Mouse (Mus musculus): ENCODE results near the gene Cox6b1.

Cox6b1 gene

DNA sequence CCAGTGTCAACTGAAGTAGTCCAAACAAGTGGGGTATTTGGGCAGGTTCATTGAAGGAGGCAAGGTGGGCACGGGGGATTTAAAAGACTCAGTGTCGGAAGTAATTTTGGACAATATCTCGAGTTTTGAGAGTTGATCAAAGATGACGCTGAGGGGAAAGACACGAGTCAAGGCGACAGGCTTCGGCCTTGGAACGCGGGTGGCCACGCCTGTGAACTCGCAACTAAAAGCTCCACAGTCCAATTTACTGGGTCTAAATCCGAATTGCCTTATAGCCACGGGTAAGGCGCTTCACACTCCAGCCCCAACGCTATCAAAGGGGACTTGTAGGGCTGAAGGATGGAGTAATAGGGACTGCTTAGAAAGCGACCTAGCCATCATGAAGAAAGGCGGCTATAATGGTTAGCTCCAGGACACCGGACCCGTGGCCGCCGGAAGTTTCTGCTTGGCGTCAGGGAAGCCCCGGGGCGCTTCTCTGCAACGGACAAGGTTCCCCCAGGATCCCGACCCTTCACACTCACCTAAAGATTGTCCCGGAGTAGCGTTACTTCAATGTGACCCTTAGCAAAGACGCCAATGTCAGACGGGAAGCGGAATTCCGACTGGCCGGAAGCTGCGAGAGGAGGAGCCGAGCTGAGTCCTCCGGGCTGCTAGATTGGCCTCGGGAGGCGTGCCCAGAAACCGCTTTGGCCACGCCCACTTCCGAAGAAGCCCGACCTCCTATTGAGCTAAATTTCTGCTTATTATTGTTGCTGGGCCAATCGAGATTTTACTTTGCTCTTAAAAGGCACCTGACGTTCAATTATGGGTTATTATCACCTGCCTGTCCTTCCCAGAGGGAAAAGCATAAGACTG, at the start of gene Cox6b1:
Gene Cox6b1 (minus strand): TSS at position 622 of the 855 bp plus-strand sequence.
- peak; percentile 85 for DNase-seq (ENCODE audit: low spot score)

DNA sequence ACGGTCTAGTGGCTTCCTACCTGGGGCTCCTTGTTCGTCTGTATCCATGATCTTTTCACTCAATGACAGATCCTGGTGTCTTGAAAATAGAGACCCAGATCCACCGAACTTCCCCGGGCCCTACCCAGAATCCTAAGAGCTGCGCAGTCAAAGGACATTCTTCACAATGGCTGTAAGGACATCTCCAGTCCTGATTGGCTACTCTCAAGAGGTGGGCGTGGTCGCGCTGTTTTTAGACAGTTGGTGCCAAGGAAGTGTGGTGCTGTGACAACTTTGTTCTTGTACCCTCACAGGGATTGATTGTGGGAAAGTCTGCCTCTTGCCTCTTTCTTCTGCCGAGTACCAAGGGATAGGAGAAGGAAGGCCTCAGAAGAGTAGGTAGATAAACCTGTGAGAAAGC, 45.5 kb upstream of the Cox6b1 start, which contains the start of gene Pmis2:
Gene Pmis2 (minus strand): TSS at position 126 of the 400 bp plus-strand sequence.
- peak; percentile 42 for DNase-seq (ENCODE audit: low spot score)

DNA sequence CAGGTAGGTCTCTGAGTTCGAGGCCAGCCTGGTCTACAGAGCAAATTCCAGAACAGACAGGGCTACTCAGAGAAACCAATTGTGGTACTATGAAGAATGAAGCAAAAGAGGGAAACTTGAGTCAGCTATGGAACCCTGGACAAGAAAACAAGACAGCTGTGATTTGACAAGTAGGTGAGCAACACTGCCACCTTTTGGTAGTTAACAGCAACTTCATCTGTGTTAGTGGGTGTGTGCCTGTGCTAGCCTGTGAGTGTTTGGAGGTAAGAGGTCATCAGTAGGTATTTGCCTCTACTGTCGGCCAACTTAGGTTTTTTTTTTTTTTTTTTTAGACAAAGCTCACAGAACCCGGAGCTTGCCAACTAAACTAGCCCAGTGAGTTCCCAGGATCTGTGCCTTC, 43.3 kb upstream of the Cox6b1 start:
- DNase-seq (ENCODE audit: low spot score), result no peak

DNA sequence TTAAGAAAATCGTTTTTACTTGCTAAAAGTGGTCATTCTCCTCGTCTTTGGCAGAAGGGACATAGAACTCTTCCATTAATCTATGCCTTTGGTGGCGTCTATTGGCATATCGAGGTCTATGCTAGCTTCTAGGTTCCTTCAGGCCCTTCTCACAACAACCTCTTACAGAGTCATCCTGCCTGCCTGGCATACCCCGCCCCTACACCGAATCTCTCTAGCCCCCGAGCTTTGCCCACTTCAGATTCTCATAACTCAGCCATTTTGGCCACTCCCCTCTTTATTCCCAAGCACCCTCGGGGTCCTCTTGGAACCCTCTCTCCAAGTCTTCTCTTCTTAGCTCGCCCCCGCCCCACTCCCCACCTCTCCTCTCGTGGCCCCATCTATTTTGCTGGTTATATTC, 39.4 kb upstream of the Cox6b1 start:
- no peak for DNase-seq (ENCODE audit: low spot score)

DNA sequence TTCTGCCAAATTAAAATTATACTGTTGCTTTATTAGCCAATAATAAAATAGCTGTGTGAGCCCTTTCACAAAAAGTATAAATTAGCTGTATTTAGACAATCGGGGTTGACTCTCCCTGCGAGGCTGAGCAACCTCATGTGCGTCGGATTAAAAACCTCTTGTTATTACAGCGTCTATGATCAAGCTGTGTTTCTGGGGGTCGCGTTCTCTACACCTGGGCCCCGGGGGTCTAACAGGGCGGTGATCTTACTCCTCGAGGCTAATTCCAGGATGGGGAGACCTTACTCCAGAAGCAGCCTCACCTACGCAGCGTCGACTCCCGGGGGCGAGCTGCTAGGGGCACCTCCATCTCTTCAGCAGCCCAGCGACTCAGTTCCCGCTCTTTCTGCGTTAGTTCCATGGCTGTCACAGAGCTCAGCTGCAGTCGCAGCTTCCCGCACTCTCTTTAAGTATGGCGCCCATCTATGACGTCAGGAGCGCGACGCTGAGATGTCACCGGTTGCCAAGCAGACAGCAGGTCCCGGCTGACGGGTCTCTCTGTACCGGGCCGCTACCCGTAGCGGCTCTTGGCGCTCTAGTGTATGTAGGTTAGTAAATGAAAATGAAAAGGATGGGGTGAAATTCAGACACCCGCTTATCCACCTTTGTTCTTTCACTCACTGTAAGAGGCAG, 38.7 kb upstream of the Cox6b1 start, which contains the start of gene Haus5:
Gene Haus5 (minus strand): TSS at position 466 of the 672 bp plus-strand sequence.
- DNase-seq (ENCODE audit: low spot score), result peak; percentile 89

DNA sequence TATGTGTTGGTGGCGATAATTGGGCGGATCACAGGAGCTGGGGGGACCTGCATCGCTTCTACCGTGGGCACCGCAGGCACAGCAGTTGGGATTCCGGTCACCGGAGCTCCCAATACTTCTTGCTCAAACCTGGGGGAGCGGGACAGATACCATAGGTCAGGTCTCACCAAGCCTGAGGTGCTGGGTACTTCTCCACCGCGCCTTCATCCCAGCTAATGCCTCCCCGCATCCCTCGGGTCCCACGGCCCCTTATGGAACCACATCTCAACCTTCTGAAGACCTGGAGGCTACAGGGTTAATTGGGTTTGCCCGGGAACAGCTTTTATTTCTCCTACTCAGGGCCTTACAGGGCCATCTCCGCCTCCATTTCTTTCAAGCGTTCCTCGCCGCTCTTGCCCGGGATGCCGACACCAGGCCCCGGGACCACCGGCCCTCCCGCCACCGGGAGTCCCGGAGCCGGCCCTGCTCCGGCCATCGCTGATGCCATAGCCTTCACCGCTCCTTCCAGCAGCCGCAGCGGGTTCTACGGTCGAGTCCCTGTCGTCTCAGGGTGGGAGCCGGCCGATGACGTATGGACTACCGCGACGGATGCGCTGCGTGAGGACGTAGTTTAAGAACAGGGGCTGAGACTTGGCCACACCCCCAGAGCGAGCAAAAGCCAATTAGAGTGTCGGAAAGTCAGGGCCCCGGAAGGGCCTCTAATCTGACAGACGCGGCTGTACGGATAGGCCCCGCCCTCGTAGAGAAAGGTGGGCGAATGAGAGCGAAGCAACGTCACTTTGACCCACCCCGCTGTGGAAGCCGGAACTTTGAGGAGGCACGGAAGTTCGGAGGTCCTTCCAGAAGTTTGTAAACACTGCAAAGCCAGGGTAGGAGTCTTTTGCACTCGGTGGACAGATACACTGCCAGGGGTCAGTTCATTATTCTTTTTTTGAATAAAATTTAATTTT, 23.9 kb upstream of the Cox6b1 start, which contains the start of gene Rbm42:
Gene Rbm42 (minus strand): TSS at position 727 of the 950 bp plus-strand sequence.
- peak; percentile 99 for DNase-seq (ENCODE audit: low spot score)

DNA sequence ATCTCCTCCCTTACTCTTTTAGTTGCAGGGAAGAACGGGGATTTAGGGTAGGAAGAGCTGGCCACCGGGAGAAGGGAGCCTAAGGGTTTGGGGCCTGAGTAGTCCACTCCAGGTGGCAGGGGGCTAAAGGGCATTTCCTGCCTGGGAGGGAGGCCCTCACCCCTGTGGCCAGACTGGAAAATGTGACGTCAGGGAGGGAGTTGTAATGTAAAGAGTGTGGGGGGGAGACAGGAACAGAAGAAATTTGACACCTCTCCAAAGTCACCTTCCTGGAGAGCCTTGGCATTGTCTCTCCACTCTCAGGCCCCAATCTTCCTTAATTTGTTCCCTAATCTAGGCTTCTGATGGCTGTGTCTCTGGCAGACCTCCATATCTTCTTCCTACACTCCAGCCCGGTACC, 13.1 kb upstream of the Cox6b1 start:
- DNase-seq (ENCODE audit: low spot score), result no peak

DNA sequence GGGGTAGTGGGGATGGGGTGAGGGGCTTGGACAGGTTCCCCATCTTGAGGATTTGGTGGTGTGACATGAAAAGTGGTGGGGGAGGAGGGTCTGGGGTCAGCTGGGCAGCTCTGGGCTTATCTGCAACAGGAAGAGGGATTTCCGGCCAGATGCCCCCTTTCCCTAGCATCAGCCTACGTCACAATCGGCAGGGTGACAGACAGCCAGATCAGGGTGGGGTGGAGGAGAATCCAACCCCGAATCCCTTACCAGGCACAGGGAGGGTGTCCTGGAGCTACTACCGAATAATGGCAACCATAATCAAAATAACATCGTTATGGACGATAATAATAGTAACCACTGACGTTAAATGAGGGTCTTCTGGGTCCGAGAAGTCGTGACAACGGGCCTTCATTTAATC, 10.4 kb upstream of the Cox6b1 start:
- no peak for DNase-seq (ENCODE audit: low spot score)

DNA sequence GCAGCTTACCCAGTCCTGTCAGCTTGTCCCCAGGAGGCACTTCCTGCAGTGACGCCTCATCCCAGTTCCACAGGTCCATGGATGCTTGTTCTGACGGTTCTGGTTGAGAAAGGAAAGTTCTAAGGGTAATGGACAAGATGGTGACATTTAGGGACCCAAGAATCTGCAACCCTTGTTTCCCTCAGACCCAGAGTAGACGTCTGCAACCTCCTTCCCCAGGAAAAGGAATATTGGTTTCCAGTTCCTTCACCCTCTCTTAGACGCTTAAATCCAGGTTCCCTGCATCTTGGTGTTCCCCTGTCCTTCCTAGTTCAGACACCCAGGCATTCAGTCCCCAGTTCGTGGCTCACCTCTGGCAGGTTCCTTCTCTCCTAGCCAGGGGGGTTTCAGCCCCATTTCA, 9.8 kb upstream of the Cox6b1 start, which contains the start of gene Etv2:
Gene Etv2 (minus strand): TSS at position 101 of the 400 bp plus-strand sequence.
- DNase-seq (ENCODE audit: low spot score), result no peak

DNA sequence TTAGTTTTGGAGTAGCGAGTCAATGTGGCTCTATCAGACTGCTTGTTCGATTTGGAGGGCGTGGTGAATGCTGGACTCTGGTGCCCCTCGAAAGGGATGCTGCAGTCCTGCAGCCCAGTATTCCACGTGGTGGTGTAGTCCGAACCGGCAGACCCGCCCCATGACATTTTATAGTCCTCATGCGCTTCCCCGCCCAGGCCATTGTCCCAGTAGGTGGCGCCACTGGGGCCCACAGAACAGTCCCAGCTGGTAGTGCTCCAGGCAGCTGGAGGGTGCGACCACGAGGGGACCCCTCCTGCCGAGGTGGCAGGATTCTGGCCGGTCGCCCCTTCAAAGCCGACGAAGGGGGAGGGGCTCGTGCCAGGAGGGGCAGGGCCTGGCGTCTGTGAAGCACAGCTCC, 8.7 kb upstream of the Cox6b1 start:
- DNase-seq (ENCODE audit: low spot score), result peak; percentile 72

DNA sequence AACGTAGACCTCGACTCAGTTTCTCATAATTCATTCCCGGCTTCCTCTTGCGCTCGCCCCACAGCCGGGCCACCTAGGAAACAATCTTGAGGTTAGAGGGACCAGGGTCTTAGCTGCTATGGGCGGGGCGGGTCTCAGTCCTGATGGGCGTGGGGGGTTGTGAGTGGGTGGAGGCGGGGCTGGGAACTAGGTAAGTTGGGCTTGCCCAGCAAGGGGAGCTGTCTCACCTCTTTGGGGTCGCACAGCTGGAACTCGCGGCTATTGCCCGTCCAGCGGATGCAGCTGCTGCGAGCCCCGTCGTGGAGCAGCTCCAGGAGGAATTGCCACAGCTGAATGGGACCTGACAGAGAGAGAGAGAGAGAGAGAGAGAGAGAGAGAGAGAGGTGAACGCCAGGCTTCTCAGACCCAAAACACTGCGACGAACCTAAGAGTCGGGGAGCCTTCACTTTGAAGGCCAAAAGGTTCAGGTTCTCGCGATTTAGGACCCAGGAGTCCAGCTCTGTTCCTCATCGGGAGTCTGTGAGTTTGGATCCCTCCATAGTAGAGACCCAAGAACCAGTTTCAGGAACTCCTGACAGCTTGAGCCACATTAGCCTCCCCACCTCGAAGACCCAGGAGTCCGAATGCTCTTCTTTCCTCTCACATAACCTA, 7.9 kb upstream of the Cox6b1 start:
- no peak for DNase-seq (ENCODE audit: low spot score)

DNA sequence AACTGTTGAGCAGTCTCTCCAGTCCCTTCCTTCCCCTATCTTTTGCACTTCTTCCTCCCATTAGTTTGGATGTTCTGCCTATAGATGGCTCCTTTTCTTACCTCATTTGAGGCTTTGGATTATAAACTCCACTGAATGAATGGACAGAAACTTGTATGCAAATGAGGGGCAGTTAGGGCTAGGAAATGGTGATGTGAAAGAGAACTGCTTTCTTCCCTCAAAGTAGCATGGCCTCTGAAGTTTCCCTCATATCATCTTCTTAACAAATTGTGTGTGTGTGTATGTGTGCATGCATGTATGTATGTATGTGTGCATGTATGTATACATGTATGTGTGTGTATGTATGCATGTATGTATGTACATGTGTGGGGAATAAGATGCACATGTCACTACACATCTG, 3.1 kb upstream of the Cox6b1 start:
- DNase-seq (ENCODE audit: low spot score), result no peak

DNA sequence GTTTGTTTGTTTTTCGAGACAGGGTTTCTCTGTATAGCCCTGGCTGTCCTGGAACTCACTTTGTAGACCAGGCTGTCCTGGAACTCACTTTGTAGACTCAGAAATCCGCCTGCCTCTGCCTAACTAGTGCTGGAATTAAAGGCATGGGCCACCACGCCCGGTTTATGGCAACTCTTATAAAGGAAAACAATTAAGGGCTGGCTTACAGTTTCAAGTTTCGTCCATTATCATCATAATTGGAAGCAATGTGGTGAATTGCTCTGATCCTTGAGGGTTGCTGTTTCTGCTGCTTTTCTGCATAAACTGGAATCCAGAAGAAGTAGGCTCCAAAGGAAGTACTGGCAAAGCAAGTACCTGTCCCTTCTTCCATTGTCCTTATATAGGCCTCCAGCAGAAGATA, 696 bp upstream of the Cox6b1 start:
- DNase-seq (ENCODE audit: low spot score), result no peak

DNA sequence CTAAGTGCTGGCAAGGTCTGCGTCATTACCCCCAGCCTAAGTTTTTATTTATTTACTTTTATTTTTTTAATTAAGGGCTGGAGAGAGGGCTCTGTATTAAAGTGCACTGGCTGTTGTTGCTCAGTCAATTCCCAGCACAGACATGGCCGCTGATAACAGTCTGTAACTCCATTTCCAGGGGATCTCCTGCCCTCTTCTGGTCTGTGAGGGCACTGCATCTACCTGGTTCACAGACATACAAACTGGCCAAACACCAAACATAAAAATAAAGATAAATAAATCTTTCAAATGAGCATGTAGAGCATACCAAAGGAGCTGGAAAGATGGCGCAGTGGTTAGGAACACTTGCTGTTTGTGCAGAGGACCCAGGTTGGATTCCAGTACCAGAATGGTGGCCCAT, 6.7 kb downstream of the Cox6b1 start:
- DNase-seq (ENCODE audit: low spot score), result no peak

DNA sequence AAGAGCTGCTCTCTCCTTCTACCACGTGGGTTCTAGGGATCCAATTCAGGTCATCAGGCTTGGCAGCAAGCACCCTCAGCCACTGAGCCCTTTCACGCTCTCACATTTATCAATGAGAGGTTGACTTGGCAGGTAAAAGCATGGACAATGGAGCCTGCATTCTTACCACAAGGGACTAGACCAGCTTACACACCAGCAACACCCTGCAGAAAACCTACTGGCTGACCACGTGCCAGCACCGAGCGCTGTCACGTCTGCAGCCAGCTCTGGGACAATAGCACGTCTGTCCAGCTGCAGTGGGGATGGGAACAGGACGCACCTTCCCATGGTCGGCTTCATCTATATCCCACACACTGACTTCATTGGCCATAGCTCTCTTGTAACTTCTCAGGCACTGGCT, 7.3 kb downstream of the Cox6b1 start:
- DNase-seq (ENCODE audit: low spot score), result no peak

DNA sequence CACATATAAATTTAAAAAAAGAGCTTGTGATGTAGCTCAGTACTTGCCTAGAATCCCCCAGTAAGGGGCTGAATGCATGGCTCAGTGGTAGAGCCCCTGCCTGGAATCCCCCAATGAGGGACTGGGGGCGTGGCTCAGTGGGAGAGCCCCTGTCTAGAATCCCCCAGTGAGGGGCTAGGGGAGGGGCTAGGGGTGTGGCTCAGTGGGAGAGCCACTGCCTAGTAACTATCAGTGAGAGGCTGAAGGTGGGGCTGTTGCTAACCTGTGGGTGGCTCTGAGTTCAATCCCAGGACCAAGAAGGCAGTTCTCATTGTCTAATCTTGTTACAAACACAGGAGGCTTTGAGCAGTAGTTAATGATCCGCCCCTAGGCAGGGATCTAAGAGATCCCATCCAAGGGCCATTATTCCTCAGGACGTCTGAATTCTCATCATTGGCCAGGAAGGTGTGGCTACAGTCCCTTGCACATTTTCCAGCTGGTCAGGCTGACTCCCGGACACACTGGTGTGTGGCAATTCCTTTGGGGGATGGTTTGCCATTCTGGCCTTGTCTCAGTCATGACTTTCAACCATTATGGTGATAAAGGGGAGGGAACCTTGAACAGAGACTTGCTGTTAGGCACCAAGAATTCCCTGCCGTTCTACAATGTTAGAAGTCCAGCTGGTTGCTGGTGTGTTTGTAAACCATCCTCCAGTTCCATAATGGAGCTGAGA, 10.7 kb downstream of the Cox6b1 start:
- peak; percentile 48 for DNase-seq (ENCODE audit: low spot score)

DNA sequence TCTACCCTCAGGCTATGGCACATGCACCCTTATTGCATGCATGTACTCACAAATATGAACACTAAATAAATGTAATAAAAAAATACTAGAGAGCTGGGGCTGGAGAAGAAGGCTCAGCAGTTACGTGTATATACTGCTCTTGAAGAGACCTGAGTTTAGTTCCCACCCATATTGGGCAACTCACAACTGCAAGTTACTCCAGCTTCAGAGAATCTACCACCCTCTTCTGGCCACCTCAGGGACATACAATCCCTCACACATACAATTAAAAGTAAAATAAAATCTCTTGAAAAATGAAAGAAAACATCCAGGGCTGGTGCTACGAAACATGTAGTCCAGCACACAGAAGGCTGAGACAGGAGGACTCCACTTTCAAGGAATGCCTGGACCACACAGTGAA, 11.5 kb downstream of the Cox6b1 start:
- no peak for DNase-seq (ENCODE audit: low spot score)

DNA sequence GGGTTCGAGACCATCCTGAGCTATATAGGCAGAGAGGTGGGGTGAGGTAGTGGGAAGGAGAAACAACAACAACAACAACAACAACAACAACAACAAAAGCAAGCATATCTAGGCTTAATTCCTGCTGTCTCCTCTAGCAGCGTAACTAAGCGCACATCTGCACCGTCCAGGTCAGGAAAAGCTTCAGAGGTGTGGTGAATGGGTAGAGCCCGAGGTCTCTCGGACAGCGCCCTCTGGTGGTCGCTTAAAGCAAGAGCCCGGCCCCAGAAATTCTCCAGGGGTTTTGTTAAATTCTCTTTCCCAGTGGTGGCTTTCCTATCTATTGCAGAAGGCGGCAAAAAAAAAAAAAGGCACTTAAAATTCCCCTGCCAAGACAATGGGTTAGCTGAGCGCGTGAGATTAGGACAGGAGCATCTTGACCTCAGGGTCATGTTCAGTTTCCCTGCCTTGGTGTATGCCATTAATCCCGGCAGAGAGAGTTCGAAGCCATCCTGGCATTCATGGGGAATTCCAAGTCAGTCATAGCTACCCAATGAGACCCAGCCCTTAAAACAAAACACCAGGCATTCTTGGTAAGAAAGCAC, 12.3 kb downstream of the Cox6b1 start:
- DNase-seq (ENCODE audit: low spot score), result peak; percentile 64

DNA sequence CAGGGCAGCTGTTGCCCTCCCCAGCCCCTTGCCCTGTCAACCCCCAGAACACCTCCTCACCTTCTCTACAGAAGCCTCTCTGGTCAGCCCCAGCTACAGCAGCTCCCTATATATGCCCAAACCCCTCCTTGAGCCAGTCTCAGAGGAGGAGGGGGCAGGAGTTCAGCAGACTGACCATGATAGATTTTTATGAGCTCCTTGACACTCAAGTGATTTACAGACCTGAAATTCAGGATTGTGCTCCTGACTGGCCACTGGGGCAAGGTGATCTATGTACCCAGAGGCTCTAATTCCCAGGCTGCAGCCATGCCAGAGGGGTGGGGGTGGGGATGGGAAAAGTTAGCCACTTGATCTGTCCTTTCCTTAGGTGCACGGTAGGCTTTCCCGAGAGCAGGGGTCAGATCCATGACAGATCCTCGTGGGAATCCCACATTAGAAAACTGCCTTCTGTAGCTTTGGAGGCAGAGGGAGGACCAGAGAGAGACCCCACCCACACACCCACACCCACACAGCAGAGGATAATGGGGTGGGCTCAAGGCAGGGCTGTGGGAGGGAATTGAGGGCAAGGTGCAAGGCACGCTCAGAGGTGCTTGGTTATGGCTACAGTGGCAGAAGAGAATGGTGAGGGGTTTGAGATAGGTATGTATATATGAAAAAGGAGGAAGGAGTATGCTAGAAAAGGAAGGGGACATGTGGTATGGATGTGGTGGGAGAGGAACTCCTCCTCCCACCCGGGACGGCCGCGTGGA, 13.1 kb downstream of the Cox6b1 start, which contains the start of gene Upk1a:
Gene Upk1a (minus strand): TSS at position 194 of the 749 bp plus-strand sequence.
- no peak for DNase-seq (ENCODE audit: low spot score)

DNA sequence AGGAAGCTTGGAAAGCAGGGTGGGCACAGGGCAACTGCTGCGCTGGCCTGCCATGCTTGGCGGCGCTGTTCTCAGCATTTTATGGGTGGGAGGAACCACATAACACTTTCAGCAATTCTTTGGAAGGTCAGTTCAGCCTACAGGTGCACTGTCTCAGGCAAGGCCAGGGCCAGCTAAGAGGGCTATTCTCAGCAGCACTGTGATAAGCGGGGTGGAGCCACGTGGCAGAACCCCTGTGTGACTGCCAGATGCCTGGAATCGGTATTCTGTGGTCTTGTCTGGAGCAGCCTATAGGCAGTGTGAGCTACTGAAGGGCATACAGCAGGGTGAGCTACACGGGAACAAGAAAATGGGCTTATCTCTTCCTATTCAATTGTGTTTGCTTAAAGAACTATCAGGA, 15.9 kb downstream of the Cox6b1 start:
- DNase-seq (ENCODE audit: low spot score), result no peak
